Mouse (Mus musculus) heart, embryonic 13.5 days (tissue): ENCODE measurements around the gene Neurl4. TPM values are rescaled to one million over a fixed set of nuclear protein-coding genes. Genes with fewer than 3 reads are reported as not detected.
A peak's percentile ranks its signal among the peaks of the same experiment; 100 is the strongest.
"Not testable (repeated sequence)": the region's sequence is repeated elsewhere in the genome, so short reads cannot be mapped to it uniquely, and the experiment has no call there.

Experiments
- ATAC-seq: fragments of 200-750 bp; cut with Nextera tagmentation; 2 replicates; pipeline ENCODE4 v1.8.0; 2017; ENCODE audit warnings: moderate TSS enrichment; ENCODE audit not compliant: insufficient number of reproducible peaks, low FRiP score, low TSS enrichment; ENCODE audit errors: extremely low read depth
- H3K27ac ChIP-seq: fragments of 300-500 bp; sonication (generic); replicated peaks from 2 replicates; pipeline ENCODE4 v1.5.1; 2015; ENCODE audit warnings: moderate library complexity, mild to moderate bottlenecking, inconsistent platforms
- H3K27me3 ChIP-seq: fragments of 300-500 bp; sonication (generic); replicated peaks from 2 replicates; pipeline ENCODE4 v1.6.1; 2015; ENCODE audit warnings: mild to moderate bottlenecking, inconsistent platforms
- H3K36me3 ChIP-seq: fragments of 300-500 bp; sonication (generic); 2 replicates; pipeline ENCODE4 v1.6.1; 2015; ENCODE audit warnings: mild to moderate bottlenecking, inconsistent platforms
- H3K4me1 ChIP-seq: fragments of 300-500 bp; sonication (generic); 2 replicates; pipeline ENCODE4 v1.6.1; 2015; ENCODE audit warnings: inconsistent platforms
- H3K4me2 ChIP-seq: fragments of 300-500 bp; sonication (generic); 2 replicates; pipeline ENCODE4 v1.6.1; 2015; ENCODE audit warnings: inconsistent platforms, mild to moderate bottlenecking, moderate library complexity
- H3K4me3 ChIP-seq: fragments of 300-500 bp; sonication (generic); 2 replicates; pipeline ENCODE4 v1.5.1; 2015; ENCODE audit warnings: moderate library complexity, mild to moderate bottlenecking, inconsistent platforms
- H3K9ac ChIP-seq: fragments of 300-500 bp; sonication (generic); 2 replicates; pipeline ENCODE4 v1.6.1; 2015; ENCODE audit warnings: inconsistent platforms, mild to moderate bottlenecking, moderate library complexity
- H3K9me3 ChIP-seq: fragments of 300-500 bp; sonication (generic); 2 replicates; pipeline ENCODE4 v1.6.1; 2016; ENCODE audit warnings: inconsistent platforms
- WGBS: fragments of 180-500 bp; shearing (Covaris S2); methylation state at CpG from one replicate; pipeline ENCODE4 v1.1.7; 2015; ENCODE audit warnings: mixed read lengths; 5-methylcytosine and 5-hydroxymethylcytosine counted together
- polyA plus RNA-seq: library from polyadenylated mRNA; unstranded; fragments of >200 nt; fragmentation: Nextera tagmentation; extraction: Ambion mirVana; gene quantifications from 2 replicates; pipeline ENCODE4 v1.2.1, GENCODE M21; 2015

Gene Neurl4
- polyA plus RNA-seq, 1 experiment from 2014 or later = 7.8 TPM

- peak overlapping the region; percentile 95 for H3K27ac ChIP-seq
Measured at GRCm38 (mm10) chr11:69945997-69946891, 45.4 kb downstream of the Neurl4 start.

GRCm38 (mm10) chr11:69947337-69948065 lies 46.6 kb downstream of the Neurl4 start:
- 2% methylated on average over 29 of the region's 29 CpGs for WGBS
- Histone ChIP-seq H3K4me3 (peak overlapping the region; percentile 70), H3K27ac (peak overlapping the region; percentile 95), H3K9ac (peak overlapping the region; percentile 83), H3K27me3 (peaks cover 31% of the 10 kb centered on the region), H3K4me2 (peak overlapping the region; percentile 89), H3K9me3 (no peaks in the 10 kb centered on the region), H3K36me3 (peaks cover 35% of the 10 kb centered on the region), H3K4me1 (peaks cover 31% of the 10 kb centered on the region)
- peak; percentile 57; the same call in 1 of the 2 replicates for ATAC-seq

More at GRCm38 (mm10) chr11:69945997-69946891, 45.4 kb downstream of the Neurl4 start:
- peaks cover 45% of the 10 kb centered on the region for H3K36me3 ChIP-seq
- peak overlapping the region; percentile 89 for H3K4me2 ChIP-seq
- H3K9ac ChIP-seq = peak overlapping the region; percentile 83
- peak overlapping the region; percentile 70 for H3K4me3 ChIP-seq
- peaks cover 24% of the 10 kb centered on the region for H3K27me3 ChIP-seq
- WGBS = 81% methylated on average over 18 of the region's 18 CpGs
- H3K4me1 ChIP-seq = peaks cover 31% of the 10 kb centered on the region
- no peak for ATAC-seq
- no peaks in the 10 kb centered on the region for H3K9me3 ChIP-seq

- peak within 1 kb of the TSS; percentile 70 for H3K4me3 ChIP-seq
- H3K36me3 ChIP-seq = peaks cover 28% of the 10 kb centered on the region
- H3K9me3 ChIP-seq = no peaks in the 10 kb centered on the region
- ATAC-seq = peak; percentile 91
- H3K4me2 ChIP-seq = peak within 1 kb of the TSS; percentile 89
- peak within 1 kb of the TSS; percentile 83 for H3K9ac ChIP-seq
- H3K27me3 ChIP-seq = peaks cover 23% of the 10 kb centered on the region
- peaks cover 36% of the 10 kb centered on the region for H3K4me1 ChIP-seq
- H3K27ac ChIP-seq = peak within 1 kb of the TSS; percentile 95
- under 1% methylated on average over 34 of the region's 34 CpGs for WGBS
Measured at GRCm38 (mm10) chr11:69948066-69948762, 47.3 kb downstream of the Neurl4 start, which contains the start of gene Slc2a4. Gene Slc2a4 (minus strand): TSS chr11:69948188.

- peak overlapping the region; percentile 70 for H3K4me3 ChIP-seq
- H3K27me3 ChIP-seq = peaks cover 22% of the 10 kb centered on the region
- H3K4me1 ChIP-seq = peaks cover 41% of the 10 kb centered on the region
- WGBS = 0% methylated on average over 14 of the region's 14 CpGs
- no peaks in the 10 kb centered on the region for H3K9me3 ChIP-seq
- H3K27ac ChIP-seq = peak overlapping the region; percentile 95
- H3K36me3 ChIP-seq = peaks cover 23% of the 10 kb centered on the region
- peak overlapping the region; percentile 89 for H3K4me2 ChIP-seq
- peak; percentile 13; the same call in 1 of the 2 replicates for ATAC-seq
- peak overlapping the region; percentile 83 for H3K9ac ChIP-seq
Measured at GRCm38 (mm10) chr11:69948763-69949150, 47.9 kb downstream of the Neurl4 start.

GRCm38 (mm10) chr11:69950807-69951459 lies 50.1 kb downstream of the Neurl4 start:
- H3K27me3 ChIP-seq = peaks cover 23% of the 10 kb centered on the region
- H3K4me2 ChIP-seq = no peak overlapping the region
- no peak overlapping the region for H3K4me3 ChIP-seq
- peaks cover 32% of the 10 kb centered on the region for H3K4me1 ChIP-seq
- H3K27ac ChIP-seq = no peak overlapping the region
- ATAC-seq = no peak
- no peak overlapping the region for H3K9ac ChIP-seq
- H3K9me3 ChIP-seq = no peaks in the 10 kb centered on the region
- WGBS = 36% methylated on average over 4 of the region's 4 CpGs
- H3K36me3 ChIP-seq = peaks cover 2% of the 10 kb centered on the region; the same call in 1 of the 2 replicates

- Histone ChIP-seq H3K4me1 (peaks cover 19% of the 10 kb centered on the region), H3K9me3 (no peaks in the 10 kb centered on the region), H3K9ac (no peak overlapping the region), H3K4me2 (no peak overlapping the region), H3K36me3 (no peaks in the 10 kb centered on the region), H3K27ac (no peak overlapping the region), H3K4me3 (no peak overlapping the region), H3K27me3 (peaks cover 30% of the 10 kb centered on the region)
- WGBS = 34% methylated on average over 1 of the region's 1 CpGs
- no peak for ATAC-seq
Measured at GRCm38 (mm10) chr11:69952274-69952673, 51.4 kb downstream of the Neurl4 start.

- Histone ChIP-seq H3K9me3 (no peaks in the 10 kb centered on the region), H3K4me3 (no peak overlapping the region), H3K36me3 (no peaks in the 10 kb centered on the region), H3K4me1 (peaks cover 14% of the 10 kb centered on the region), H3K27ac (no peak overlapping the region), H3K9ac (peak overlapping the region; percentile 21; the same call in 1 of the 2 replicates), H3K27me3 (peaks cover 34% of the 10 kb centered on the region), H3K4me2 (no peak overlapping the region; the same call in 1 of the 2 replicates)
- no peak for ATAC-seq
- 31% methylated on average over 11 of the region's 11 CpGs for WGBS
Measured at GRCm38 (mm10) chr11:69953267-69953915, 52.5 kb downstream of the Neurl4 start.

GRCm38 (mm10) chr11:69955618-69956017 lies 54.7 kb downstream of the Neurl4 start:
- H3K4me1 ChIP-seq, H3K36me3 ChIP-seq, H3K9ac ChIP-seq, H3K27ac ChIP-seq, H3K4me3 ChIP-seq, ATAC-seq, H3K4me2 ChIP-seq, H3K9me3 ChIP-seq: not testable (repeated sequence)
- peaks cover 48% of the 10 kb centered on the region for H3K27me3 ChIP-seq
- 69% methylated on average over 4 of the region's 4 CpGs for WGBS

GRCm38 (mm10) chr11:69956218-69956617 lies 55.3 kb downstream of the Neurl4 start:
- H3K9me3 ChIP-seq = no peaks in the 10 kb centered on the region
- H3K36me3 ChIP-seq = no peaks in the 10 kb centered on the region
- no peak for ATAC-seq
- no peak overlapping the region for H3K4me3 ChIP-seq
- 53% methylated on average over 1 of the region's 1 CpGs for WGBS
- peaks cover 10% of the 10 kb centered on the region; the same call in 1 of the 2 replicates for H3K4me1 ChIP-seq
- no peak overlapping the region for H3K4me2 ChIP-seq
- H3K9ac ChIP-seq = no peak overlapping the region
- H3K27ac ChIP-seq = no peak overlapping the region
- H3K27me3 ChIP-seq = peaks cover 48% of the 10 kb centered on the region

GRCm38 (mm10) chr11:69960616-69961015 lies 59.7 kb downstream of the Neurl4 start:
- H3K4me3 ChIP-seq = no peak overlapping the region
- no peaks in the 10 kb centered on the region for H3K36me3 ChIP-seq
- H3K9ac ChIP-seq = no peak overlapping the region
- H3K9me3 ChIP-seq = no peaks in the 10 kb centered on the region
- no peak overlapping the region for H3K4me2 ChIP-seq
- peaks cover 80% of the 10 kb centered on the region for H3K27me3 ChIP-seq
- WGBS = 32% methylated on average over 5 of the region's 5 CpGs
- no peak for ATAC-seq
- H3K4me1 ChIP-seq = peaks cover 7% of the 10 kb centered on the region
- no peak overlapping the region for H3K27ac ChIP-seq
